Mouse (Mus musculus) thymus, adult 2 months (tissue): ENCODE measurements around the gene Stpg4. TPM values are rescaled to one million over a fixed set of nuclear protein-coding genes. Genes with fewer than 3 reads are reported as not detected.

Experiments used
- DNase-seq: peaks from one replicate; pipeline ENCODE4 v3.0.0; 2021
- H3K27ac ChIP-seq: fragments of 200-500 bp; 2 replicates; pipeline ENCODE4 v1.5.1; 2012; ENCODE audit warnings: low read length, control low read depth; ENCODE audit not compliant: control insufficient read depth, insufficient read depth
- H3K27me3 ChIP-seq: fragments of 200-500 bp; 2 replicates; pipeline ENCODE4 v1.6.1; 2012; ENCODE audit warnings: mild to moderate bottlenecking, low read length, moderate library complexity, mixed read lengths; ENCODE audit not compliant: control insufficient read depth, insufficient read depth
- H3K36me3 ChIP-seq: fragments of 200-500 bp; 2 replicates; pipeline ENCODE4 v1.6.1; 2012; ENCODE audit warnings: mild to moderate bottlenecking, low read length, moderate library complexity; ENCODE audit not compliant: control insufficient read depth, insufficient read depth
- H3K4me1 ChIP-seq: fragments of 200-500 bp; replicated peaks from 2 replicates; pipeline ENCODE4 v1.6.1; 2012; ENCODE audit warnings: low read length; ENCODE audit not compliant: control insufficient read depth, insufficient read depth
- H3K4me3 ChIP-seq: fragments of 200-500 bp; 2 replicates; pipeline ENCODE4 v1.5.1; 2012; ENCODE audit warnings: mild to moderate bottlenecking, low read length, control low read depth, moderate library complexity; ENCODE audit not compliant: control insufficient read depth, insufficient read depth
- CTCF ChIP-seq: fragments of 200-500 bp; IDR thresholded peaks from 2 replicates; pipeline ENCODE4 v1.5.1; 2012; ENCODE audit warnings: mild to moderate bottlenecking, control low read depth, low read length, moderate library complexity, borderline replicate concordance; ENCODE audit not compliant: control insufficient read depth, poor library complexity, insufficient read depth; ENCODE audit errors: extremely low read depth
- POLR2A ChIP-seq: fragments of 200-500 bp; IDR thresholded peaks from 2 replicates; pipeline ENCODE4 v1.6.1; 2012; ENCODE audit warnings: mild to moderate bottlenecking, low read length, control low read depth, moderate library complexity; ENCODE audit not compliant: control insufficient read depth, poor library complexity, insufficient read depth; ENCODE audit errors: extremely low read depth
- WGBS: fragments of 180-500 bp; shearing (Covaris S2); methylation state at CpG from one replicate; pipeline ENCODE4 v1.1.7; 2018; 5-methylcytosine and 5-hydroxymethylcytosine counted together
- polyA plus RNA-seq: library from polyadenylated mRNA; depleted of rRNA; stranded (reverse); fragments of >200 nt; gene quantifications from 2 replicates; pipeline ENCODE4 v1.2.3, GENCODE M21; 2012

Stpg4 gene
- polyA plus RNA-seq, 1 experiment, result 0.24 TPM

- no peaks in the 10 kb centered on the region for H3K27me3 ChIP-seq
- no peak overlapping the region for H3K4me3 ChIP-seq
- H3K36me3 ChIP-seq, result peaks cover 29% of the 10 kb centered on the region
- H3K4me1 ChIP-seq, result peaks cover 2% of the 10 kb centered on the region; the same call in 1 of the 2 replicates
- H3K27ac ChIP-seq, result no peak overlapping the region
- DNase-seq, result no peak
- no peak for TF ChIP-seq CTCF
- no peak for TF ChIP-seq POLR2A
- 92% methylated on average over 2 of the region's 2 CpGs for WGBS
Observed at GRCm38 (mm10) chr17:87439441-87439840, 11.9 kb upstream of the Stpg4 start.

GRCm38 (mm10) chr17:87433929-87434328 is 6.4 kb upstream of the Stpg4 start:
- Histone ChIP-seq H3K27me3 (no peaks in the 10 kb centered on the region), H3K4me3 (no peak overlapping the region), H3K36me3 (peaks cover 43% of the 10 kb centered on the region), H3K27ac (no peak overlapping the region), H3K4me1 (no peaks in the 10 kb centered on the region)
- 98% methylated on average over 3 of the region's 3 CpGs for WGBS
- DNase-seq, result no peak
- TF ChIP-seq CTCF (no peak), POLR2A (no peak)

- DNase-seq, result no peak
Observed at GRCm38 (mm10) chr17:87432743-87433142, 5.2 kb upstream of the Stpg4 start.

GRCm38 (mm10) chr17:87432314-87432713 is 4.8 kb upstream of the Stpg4 start:
- H3K36me3 ChIP-seq, result peaks cover 41% of the 10 kb centered on the region
- no peak overlapping the region for H3K27ac ChIP-seq
- TF ChIP-seq POLR2A (no peak), CTCF (no peak)
- no peaks in the 10 kb centered on the region for H3K27me3 ChIP-seq
- no peak for DNase-seq
- H3K4me3 ChIP-seq, result no peak overlapping the region
- H3K4me1 ChIP-seq, result no peaks in the 10 kb centered on the region

More at GRCm38 (mm10) chr17:87432743-87433142, 5.2 kb upstream of the Stpg4 start:
- peaks cover 41% of the 10 kb centered on the region for H3K36me3 ChIP-seq
- WGBS, result 96% methylated on average over 5 of the region's 5 CpGs
- no peaks in the 10 kb centered on the region for H3K27me3 ChIP-seq
- TF ChIP-seq POLR2A, result no peak
- no peak for TF ChIP-seq CTCF
- no peak overlapping the region for H3K4me3 ChIP-seq
- H3K27ac ChIP-seq, result no peak overlapping the region
- no peaks in the 10 kb centered on the region for H3K4me1 ChIP-seq

- no peak for DNase-seq
- peaks cover 25% of the 10 kb centered on the region for H3K36me3 ChIP-seq
Observed at GRCm38 (mm10) chr17:87429431-87429830, 1.9 kb upstream of the Stpg4 start.

GRCm38 (mm10) chr17:87418082-87418481 is 9.5 kb downstream of the Stpg4 start:
- no peak for DNase-seq
- Histone ChIP-seq H3K4me3 (no peak overlapping the region), H3K4me1 (no peaks in the 10 kb centered on the region), H3K27me3 (no peaks in the 10 kb centered on the region), H3K36me3 (no peaks in the 10 kb centered on the region), H3K27ac (no peak overlapping the region)
- 84% methylated on average over 7 of the region's 7 CpGs for WGBS
- TF ChIP-seq CTCF (no peak), POLR2A (no peak)

More at GRCm38 (mm10) chr17:87429431-87429830, 1.9 kb upstream of the Stpg4 start:
- Histone ChIP-seq H3K4me1 (no peaks in the 10 kb centered on the region), H3K27ac (no peak overlapping the region), H3K4me3 (no peak overlapping the region), H3K27me3 (no peaks in the 10 kb centered on the region)
- 92% methylated on average over 3 of the region's 3 CpGs for WGBS
- TF ChIP-seq CTCF (no peak), POLR2A (no peak)

- no peak for DNase-seq
- Histone ChIP-seq H3K4me3 (no peak overlapping the region), H3K36me3 (no peaks in the 10 kb centered on the region), H3K4me1 (no peaks in the 10 kb centered on the region), H3K27me3 (no peaks in the 10 kb centered on the region), H3K27ac (no peak overlapping the region)
- 93% methylated on average over 4 of the region's 4 CpGs for WGBS
- TF ChIP-seq POLR2A (no peak), CTCF (no peak)
Observed at GRCm38 (mm10) chr17:87406646-87407045, 20.9 kb downstream of the Stpg4 start.
